Mouse (Mus musculus): ENCODE data around the gene Bhlhb9. TPM values are rescaled to one million over a fixed set of nuclear protein-coding genes. Genes with fewer than 3 reads are reported as not detected.

Bhlhb9 gene
- polyA plus RNA-seq, 1 experiment: 7.4 TPM

GRCm38 (mm10) chrX:135886234-135886585, 88.8 kb downstream of the Bhlhb9 start:
- DNase-seq (ENCODE audit: low read depth): peak; percentile 0

- no peak for DNase-seq (ENCODE audit: low read depth)
These were observed 119.2 kb downstream of the Bhlhb9 start for GRCm38 (mm10) chrX:135916580-135916979.

- no peak for DNase-seq (ENCODE audit: low read depth)
These were observed 119.7 kb downstream of the Bhlhb9 start for GRCm38 (mm10) chrX:135917116-135917515.

- no peak for DNase-seq (ENCODE audit: low read depth)
These were observed 124.8 kb downstream of the Bhlhb9 start for GRCm38 (mm10) chrX:135922162-135922561.

- no peak for DNase-seq (ENCODE audit: low read depth)
These were observed 128.5 kb downstream of the Bhlhb9 start for GRCm38 (mm10) chrX:135925911-135926310.

- no peak for DNase-seq (ENCODE audit: low read depth)
These were observed 131.2 kb downstream of the Bhlhb9 start for GRCm38 (mm10) chrX:135928588-135928987.

- DNase-seq (ENCODE audit: low read depth): no peak
These were observed 139.1 kb downstream of the Bhlhb9 start for GRCm38 (mm10) chrX:135936452-135936851.

Other genes with a start within 250 kb of the Bhlhb9 start
- 0.30 and 0.46 TPM in 2 replicates for gene Nxf7, start 198.8 kb upstream of the Bhlhb9 start, polyA plus RNA-seq (2012; rRNA removed)
- 0.16 TPM in 1 of 2 replicates, not detected in the other for gene Prame, start 169.9 kb upstream of the Bhlhb9 start, polyA plus RNA-seq (2012; rRNA removed)
- 0.07 TPM in 1 of 2 replicates, not detected in the other for gene Tcp11x2, start 103.8 kb upstream of the Bhlhb9 start, polyA plus RNA-seq (2012; rRNA removed)
- gene Tmsb15a, start 72.3 kb upstream of the Bhlhb9 start, polyA plus RNA-seq (2012; rRNA removed): not detected in 2 replicates
- gene Armcx5, start 54.9 kb upstream of the Bhlhb9 start, polyA plus RNA-seq (2012; rRNA removed): 2.2 and 3.3 TPM in 2 replicates
- 16.2 and 18.7 TPM in 2 replicates for gene Gprasp1, start 54.9 kb upstream of the Bhlhb9 start, polyA plus RNA-seq (2012; rRNA removed)
- 8.6 and 9.0 TPM in 2 replicates for gene Gprasp2, start 41.4 kb downstream of the Bhlhb9 start, polyA plus RNA-seq (2012; rRNA removed)
- gene Arxes2, start 196.2 kb downstream of the Bhlhb9 start, polyA plus RNA-seq (2012; rRNA removed): 33.6 and 36.5 TPM in 2 replicates
- 7.1 and 8.7 TPM in 2 replicates for gene Arxes1, start 235.8 kb downstream of the Bhlhb9 start, polyA plus RNA-seq (2012; rRNA removed)